Mouse (Mus musculus): ENCODE measurements around the gene Dnase1l2.

Gene Dnase1l2

DNA sequence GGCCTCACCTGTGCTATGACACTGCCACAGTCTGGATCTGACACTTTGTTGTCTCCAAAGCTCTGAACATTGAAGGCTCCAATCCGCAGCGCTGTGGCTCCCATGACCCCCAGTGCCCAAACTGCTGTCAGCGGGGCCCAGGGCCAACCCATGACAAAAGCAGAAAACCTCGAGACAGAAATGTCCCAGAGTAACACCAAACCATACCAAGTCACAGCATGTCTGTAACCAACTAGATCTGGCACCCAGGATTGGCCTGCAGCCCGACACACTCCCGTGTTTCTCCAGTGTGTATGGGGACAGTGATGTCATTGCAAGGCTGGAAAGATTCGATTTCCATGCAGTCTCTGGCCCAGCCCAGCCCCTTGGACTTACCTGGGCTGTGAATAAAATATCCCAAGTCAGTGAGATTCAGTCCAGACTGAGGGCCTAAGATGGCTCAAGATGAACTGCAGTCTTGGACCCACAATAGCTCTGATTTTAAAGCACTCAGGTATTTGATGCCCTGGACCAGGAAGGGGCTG lies at the start of gene Dnase1l2:
TSS of gene Dnase1l2 (minus strand) at position 474 of the 524 bp plus-strand sequence.
- no peak for ATAC-seq (ENCODE audit: insufficient number of reproducible peaks, low FRiP score, low TSS enrichment)

DNA sequence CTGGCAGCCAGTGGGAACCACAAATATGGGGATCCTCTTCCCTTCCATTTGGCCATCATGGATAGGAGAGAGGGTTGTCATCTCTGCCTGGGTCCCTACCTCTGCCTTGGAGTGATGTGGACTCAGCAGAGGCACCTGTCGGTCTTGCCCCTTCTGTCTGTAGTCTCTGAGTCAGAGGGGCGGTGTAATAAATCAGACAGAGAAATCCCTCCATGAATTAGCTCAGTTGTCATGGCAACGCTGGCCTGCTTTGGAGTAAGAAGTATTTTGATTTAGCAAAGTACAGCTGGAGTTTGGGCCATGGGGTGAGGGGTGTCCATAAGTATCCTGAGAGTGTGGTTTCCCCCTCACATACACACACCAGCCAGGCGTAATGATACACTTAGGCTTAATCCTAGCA lies 47.5 kb upstream of the Dnase1l2 start:
- no peak for ATAC-seq (ENCODE audit: insufficient number of reproducible peaks, low FRiP score, low TSS enrichment)

DNA sequence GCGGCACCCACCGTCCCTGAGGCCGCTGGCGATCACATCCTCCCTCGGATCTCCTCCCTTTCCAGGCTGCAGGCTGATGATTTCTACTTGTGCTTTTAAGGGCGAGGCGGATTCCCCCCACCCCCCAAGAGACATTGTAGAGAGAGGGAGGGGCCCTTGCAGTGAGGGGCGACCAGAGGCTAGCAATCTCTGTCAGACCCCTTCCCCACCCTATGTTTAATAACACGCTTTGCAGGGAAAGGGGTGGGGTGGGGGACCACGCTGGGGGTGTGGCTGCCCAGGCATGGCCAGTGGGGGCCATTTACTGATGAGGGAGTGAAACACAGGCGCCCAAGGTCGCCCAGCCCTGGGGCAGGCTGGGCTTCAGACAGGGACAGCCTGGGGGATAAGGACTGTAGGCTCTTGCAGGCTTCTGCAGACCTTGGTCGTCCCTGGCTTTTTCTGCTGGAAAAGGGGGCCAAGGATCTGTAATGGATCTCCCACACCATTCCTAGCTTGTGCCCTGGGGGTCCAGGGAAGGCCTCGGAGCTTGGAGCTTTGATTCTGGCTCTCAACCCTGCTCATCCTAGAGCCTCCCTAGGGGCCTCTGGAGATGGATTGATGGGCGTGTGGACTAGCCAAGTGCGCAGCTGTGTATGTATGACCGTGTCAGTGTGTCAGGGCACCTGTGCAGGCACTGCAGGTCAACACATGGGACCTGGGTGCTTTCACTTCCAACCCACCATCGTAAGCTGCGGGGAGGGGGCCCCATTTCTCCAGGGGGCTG lies 46.5 kb upstream of the Dnase1l2 start:
- ATAC-seq (ENCODE audit: insufficient number of reproducible peaks, low FRiP score, low TSS enrichment) = no peak

DNA sequence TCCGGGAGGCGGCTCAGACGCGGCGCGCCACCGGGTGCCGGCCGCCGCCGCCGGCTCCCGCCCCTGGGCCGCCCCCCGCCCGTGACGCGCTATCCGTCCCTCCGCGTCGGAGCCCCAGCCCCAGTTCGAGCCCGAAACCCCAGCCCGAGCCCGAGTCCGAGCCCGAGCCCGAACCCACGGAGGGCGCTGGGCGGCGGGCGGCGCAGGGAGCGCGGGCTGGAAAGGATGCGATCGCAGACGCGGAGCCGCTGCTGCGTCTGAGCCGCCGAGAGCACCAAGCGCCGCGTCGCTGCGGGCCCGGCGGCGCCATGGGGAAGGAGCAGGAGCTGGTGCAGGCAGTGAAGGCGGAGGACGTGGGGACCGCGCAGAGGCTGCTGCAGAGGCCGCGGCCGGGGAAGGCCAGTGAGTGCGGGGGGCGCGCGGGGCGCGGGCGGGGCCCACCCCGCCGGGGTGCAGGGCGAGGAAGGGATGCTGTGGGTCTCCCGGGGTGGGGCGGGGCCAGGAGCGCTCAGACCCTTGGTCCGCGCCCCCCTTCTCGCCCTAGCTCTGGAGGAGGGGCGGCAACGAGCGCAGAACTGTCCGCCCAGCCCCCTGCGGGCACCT lies 45.9 kb upstream of the Dnase1l2 start:
- peak; percentile 32; the same call in 1 of the 2 replicates for ATAC-seq (ENCODE audit: insufficient number of reproducible peaks, low FRiP score, low TSS enrichment)

DNA sequence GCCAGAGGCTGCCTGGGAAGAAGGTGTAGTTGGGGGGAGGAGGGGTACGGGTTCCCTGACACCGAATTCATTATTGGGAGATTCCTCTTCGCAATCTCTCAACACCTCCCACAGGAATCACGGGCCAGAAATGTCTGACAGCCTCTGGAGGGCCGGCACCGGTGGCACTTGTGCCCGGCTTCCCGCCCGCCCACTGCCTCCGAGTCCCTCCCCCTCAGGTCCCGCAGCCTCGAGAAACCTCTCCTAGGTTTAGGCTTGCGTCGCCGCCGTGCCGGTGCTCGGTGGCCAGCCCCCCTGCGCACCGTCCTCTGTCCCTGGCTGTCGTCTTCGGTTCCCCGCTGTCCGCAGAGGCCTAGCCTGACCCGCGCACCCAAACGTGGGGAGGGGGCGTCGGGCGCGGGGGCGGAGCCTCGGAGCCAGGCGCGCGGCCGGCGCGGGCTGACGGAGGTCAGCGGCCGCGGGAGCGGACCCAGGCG lies 45.3 kb upstream of the Dnase1l2 start, which contains the start of gene Caskin1:
TSS of gene Caskin1 (plus strand) at position 416 of the 476 bp plus-strand sequence.
- peak; percentile 66 for ATAC-seq (ENCODE audit: insufficient number of reproducible peaks, low FRiP score, low TSS enrichment)

DNA sequence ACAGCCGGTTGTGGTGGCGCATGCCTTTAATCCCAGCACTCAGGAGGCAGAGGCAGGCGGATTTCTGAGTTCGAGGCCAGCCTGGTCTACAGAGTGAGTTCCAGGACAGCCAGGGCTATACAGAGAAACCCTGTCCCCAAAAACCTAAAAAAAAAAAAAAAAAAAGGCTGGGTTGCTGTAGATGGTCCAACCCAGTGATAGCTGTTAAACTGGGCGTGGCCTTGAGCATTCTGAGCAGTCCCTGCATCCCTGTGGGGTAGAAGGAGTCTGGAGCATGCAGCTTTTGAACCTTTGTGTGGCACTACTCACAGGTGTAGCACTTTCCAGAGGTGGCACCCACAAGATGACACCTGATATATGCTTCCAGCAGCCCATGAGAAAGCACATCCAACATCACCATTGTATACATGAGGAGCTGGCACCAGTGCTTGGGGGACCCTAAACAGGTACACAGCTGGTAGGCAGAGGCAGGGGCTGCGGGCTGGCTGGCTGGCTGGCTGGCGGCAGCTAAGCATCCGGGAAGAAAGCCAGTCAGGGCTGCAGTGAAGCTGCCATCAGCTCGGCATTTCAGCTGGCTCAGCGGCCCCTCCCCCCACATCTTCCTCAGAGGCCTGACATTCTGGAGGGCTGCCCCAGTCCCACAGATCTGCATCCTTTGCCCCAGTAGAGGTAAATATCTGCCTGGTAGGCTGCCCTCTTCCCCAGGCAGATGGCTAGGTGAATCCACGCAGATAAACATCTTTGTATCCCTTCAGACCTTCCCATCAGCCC lies 42.4 kb upstream of the Dnase1l2 start:
- no peak for ATAC-seq (ENCODE audit: insufficient number of reproducible peaks, low FRiP score, low TSS enrichment)

DNA sequence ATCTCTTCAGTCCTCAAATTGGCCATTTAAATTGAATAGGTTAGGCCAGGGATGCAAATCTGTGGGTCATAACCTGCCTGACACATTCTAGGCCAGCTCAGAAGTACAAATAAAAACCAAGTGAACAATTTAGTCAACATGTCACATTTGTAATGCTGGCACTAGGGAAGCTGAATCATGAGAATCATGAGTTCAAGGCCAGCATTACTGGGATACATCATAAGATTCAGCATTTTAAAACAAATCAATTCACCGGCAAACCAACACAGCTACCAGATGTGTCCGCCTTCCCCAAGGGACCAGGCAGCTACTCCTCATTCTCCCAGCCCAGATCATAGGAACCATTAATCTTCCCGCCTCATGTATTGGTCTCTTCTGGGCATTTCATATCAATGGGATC lies 40.6 kb upstream of the Dnase1l2 start:
- ATAC-seq (ENCODE audit: insufficient number of reproducible peaks, low FRiP score, low TSS enrichment) = no peak

DNA sequence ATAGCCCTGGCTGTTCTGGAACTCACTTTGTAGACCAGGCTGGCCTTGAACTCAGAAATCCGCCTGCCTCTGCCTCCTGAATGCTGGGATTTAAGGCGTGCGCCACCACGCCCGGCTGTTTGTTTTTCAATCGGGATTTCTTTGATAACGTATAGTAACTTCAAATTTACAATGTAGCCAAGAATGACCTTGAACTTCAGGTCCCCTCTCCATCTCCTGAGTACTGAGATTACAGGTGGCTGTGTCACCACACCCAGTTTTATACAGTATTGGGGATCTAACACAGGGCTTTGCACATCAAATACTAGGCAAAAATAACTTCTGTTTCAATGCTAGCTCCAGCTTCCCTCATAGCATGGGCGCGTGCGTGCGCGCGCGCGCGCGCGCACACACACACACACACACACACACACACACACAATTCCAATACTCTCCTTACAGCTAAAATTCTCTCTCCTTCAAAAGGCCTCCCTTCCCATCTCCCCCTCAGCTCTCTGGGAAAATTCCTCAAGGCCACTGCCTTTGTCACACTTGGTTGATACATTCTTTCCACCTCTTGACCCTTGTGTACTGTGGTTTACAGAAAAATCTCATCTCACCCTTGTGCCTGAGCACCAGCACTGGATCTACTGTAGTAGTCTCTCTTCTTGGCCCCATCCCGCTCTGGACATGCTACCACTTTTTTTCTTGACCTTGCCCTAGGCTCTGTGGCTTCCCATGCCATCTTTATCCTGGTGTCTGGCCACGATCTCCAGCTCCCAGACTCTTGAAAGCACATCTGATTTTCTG lies 38.3 kb upstream of the Dnase1l2 start:
- ATAC-seq (ENCODE audit: insufficient number of reproducible peaks, low FRiP score, low TSS enrichment) = no peak

DNA sequence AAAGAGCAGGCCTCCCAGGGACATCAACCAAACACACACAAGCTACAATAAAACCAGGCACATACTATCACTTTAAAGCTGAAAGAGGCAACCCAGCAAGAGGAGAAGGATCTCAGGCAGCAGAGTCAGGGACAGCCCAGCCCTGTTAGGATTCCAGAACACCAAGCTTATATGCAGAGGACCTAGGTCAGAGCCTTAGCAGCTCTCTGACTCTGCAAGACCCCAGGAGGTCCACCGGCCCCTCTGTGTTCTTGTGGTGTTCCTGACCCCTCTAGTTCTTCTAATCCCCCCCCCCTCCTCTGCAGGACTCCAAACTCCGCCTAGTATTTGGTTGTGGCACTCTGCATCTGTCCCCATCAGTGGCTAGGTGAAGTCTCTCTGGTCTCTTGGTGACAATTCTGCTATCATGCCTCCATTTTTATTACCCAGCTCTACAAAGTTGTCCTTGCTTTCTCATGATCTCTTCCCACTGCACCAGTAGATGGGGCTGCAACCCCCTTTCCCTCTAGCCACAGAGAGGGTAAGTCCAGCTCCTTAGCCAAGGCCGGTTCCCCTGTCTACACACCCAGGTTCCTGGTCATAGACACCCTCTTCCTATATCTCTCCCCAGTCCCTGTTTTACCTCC lies 37.4 kb upstream of the Dnase1l2 start:
- no peak for ATAC-seq (ENCODE audit: insufficient number of reproducible peaks, low FRiP score, low TSS enrichment)

DNA sequence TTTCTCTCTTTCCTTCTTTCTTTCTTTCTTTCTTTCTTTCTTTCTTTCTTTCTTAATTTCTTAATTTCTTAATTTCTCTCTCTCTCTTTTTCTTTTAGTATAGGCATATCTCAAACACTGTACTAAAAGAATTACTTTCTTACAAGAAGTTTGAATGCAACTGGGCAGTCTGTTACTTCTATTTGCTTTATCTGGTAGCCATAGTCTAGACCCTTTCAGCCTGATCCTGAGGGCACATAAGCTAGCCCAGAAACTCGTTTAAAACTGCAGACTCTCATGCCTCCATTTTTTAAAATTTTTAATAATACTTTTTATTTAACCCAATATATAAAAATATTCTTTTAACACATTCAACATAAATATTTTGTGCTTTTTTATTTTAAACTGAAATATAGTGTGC lies 36.5 kb upstream of the Dnase1l2 start:
- ATAC-seq (ENCODE audit: insufficient number of reproducible peaks, low FRiP score, low TSS enrichment) = no peak

DNA sequence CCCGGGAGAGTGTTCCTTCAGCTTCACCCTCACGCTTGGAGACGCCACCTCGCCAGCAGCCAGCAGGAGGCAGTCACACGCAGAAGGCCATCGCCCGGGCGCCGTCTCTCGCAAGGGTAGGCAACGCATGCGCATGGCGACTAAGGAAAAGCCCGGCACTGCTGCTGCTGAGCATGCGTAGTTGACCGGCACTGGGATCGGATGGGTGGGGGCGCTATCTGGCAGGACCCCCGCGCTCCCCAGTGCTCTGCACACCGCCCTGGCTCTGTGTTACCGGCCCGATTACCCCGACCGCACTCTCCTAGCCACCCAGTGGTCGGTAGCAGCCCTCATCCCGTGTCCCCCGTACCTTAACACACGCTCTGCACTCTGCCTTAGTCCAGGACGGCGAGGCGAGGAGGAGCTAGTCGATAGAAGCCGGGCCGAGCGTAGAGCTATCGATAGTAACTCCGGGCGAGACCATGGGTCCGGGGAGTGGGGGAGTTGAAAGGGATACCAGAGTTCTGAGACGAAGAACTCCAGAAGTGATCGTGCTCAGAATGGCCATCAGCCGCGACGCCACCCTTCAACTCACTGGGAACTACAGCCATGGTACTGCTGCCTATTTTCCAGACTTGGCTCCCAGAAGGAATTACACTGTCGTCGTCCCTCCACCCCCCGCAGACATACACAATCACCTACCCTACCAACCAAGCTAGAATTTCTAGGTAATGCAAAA lies 35.9 kb upstream of the Dnase1l2 start, which contains the start of gene Mlst8:
TSS of gene Mlst8 (minus strand) at position 416 of the 718 bp plus-strand sequence.
- ATAC-seq (ENCODE audit: insufficient number of reproducible peaks, low FRiP score, low TSS enrichment) = peak; percentile 84

DNA sequence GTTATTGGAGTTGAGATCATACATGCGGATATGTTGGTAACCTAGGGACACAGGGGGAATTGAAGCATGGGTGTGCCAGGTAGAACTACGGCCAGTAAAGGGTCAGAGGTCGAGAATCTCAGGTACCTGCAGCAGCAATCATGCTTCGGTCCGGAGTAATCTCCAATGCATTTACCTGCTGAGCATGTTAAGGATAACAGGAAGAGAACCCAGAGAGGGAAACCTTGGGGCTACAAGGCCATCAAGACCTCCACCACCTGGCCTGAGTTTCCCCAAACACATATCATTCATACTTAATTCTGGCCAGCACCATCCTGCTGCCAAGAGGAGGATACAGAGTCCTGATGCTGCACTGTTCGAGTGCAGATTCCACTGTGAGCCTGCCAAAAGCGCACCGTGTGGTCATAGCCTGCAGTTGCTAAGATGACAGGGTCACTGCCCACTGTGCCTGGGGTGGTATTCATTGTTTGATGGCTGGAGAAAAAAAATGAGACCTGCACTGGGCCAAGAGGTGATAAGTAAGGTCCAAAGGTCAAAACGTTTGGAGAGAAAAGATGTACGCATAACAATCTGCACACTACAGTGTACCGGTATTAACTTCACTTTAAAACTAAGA lies 35.2 kb upstream of the Dnase1l2 start:
- ATAC-seq (ENCODE audit: insufficient number of reproducible peaks, low FRiP score, low TSS enrichment) = peak; percentile 9; the same call in 1 of the 2 replicates

DNA sequence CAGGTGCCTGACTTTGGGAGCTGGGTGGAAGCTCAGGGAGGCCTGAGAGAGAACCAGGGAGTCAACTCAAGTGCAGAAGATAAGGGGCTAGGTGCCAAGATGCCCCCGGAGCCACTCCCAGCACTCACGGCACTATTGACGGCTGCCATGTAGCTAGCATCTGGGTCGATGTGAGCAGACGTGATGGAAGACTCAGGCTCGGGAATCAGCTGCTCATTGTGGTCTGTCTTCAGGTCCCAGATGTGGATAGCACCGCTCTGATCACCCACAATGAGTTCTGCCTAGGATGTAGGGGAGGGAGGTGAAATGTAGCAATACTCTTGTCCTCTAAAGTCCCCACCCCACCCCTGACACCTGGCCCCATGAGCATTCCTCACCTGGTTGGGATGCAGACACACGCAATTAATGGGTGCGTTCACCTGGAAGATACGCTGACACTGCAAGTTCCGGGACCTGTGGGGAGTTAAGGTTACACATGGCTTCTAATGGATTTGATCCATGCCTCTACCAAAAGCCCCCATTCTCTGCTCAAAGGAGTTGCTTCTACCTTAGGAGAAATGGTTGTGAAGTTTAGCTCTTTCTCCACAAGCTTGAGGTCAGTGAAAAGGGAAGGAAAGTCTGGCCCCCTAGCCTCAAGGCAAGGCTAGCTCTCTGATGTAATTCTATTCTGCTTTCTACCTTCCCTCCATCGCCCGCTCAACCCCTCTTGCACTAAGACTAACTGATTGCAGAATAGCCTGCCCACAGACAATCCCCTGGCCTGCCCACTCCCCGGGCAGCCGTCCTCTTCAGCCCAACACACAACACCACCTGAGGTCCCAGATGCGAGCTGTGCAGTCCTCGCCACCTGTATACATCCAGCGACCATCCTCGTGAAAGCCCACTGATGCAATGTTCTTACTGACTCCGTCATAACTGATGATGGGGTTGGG lies 34.4 kb upstream of the Dnase1l2 start:
- no peak for ATAC-seq (ENCODE audit: insufficient number of reproducible peaks, low FRiP score, low TSS enrichment)

DNA sequence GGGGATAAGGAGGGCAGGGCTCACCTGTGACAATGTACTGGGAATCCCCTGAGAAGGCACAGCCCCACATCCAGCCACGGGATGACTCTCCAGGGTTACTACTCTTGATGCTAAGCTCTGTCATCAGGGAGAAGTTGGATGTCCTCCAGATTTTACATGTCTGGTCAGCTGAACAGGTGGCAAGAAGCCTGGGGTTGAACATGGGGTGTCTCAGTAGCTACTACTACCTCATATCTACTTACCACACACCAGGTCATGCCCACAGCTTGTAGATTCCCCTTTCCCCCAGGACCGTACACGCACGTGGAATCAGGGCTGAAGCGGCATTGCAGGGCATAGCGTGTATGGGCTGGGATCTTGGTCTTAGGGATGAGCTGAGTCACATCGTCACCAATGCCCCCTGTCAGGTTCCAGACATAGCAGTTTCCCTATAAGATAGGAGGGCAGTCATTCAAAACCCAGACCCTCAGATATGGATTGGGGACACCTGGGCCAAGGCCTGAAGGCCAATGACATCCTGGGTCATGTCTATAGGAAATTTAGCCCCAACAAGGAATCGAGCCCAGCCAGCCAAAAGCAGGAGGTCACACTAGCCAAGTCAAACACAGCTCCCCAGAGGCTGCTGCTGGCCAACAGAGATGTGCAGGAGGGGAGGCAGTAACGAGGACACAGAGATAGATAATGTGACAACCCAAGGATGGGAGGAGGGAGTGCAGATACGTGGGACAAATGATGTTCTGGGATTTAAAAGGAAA lies 33.3 kb upstream of the Dnase1l2 start:
- ATAC-seq (ENCODE audit: insufficient number of reproducible peaks, low FRiP score, low TSS enrichment) = no peak

DNA sequence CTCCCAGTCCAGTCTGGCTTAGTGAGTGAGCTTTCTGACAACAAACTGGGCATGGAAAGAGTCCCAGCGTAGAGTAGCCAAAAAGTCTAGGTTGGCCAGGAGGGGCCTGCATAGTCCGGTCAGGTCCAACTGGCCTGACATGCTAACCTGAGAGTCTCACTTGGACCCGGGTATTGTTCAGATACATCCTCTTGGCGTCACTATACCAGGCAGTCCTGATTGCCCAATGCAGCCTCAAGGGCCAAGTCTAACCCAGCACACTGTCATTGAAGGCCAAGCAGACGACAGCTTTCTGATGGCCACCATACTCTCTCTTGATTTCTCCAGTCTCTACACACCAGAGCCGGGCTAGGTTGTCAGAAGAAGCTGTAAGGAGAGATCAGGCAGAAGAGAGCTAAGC lies 32.7 kb upstream of the Dnase1l2 start:
- no peak for ATAC-seq (ENCODE audit: insufficient number of reproducible peaks, low FRiP score, low TSS enrichment)

DNA sequence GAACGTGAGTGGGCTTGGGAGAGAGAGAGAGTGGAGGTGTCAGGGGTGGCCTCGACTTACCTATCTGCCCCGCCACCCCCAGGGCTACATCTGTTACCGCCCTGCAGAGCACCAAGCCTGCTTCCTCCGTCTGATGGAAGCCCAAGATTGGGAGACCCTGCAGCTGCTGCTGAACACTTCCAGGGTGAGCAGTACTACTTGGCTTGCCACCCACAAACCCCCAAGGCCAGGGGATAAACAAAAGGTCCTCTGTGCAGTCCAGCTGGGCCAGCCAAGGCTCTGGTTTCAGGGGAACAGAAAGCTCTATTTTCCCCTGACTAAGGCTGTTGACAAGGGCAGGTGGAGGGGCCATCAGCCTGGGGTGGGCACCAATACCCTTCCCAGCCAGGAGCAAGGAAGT lies 31.7 kb upstream of the Dnase1l2 start:
- ATAC-seq (ENCODE audit: insufficient number of reproducible peaks, low FRiP score, low TSS enrichment) = no peak

Measured in cerebellum, adult (tissue).